Mouse (Mus musculus) ES-E14 (cell line): ENCODE measurements around the gene Ccdc182. TPM values are rescaled to one million over a fixed set of nuclear protein-coding genes. Genes with fewer than 3 reads are reported as not detected.
A peak's percentile ranks its signal among the peaks of the same experiment; 100 is the strongest.

ENCODE experiments used
- DNase-seq: peaks from one replicate; pipeline ENCODE4 v3.0.0-alpha.2; 2013; ENCODE audit warnings: low read depth, low spot score
- H3K27ac ChIP-seq: 2 replicates; pipeline ENCODE4 v1.5.1; 2012; ENCODE audit warnings: low read depth, mild to moderate bottlenecking, low read length, moderate library complexity, mixed read lengths; ENCODE audit not compliant: poor library complexity, insufficient read depth, severe bottlenecking
- H3K36me3 ChIP-seq: 2 replicates; pipeline ENCODE4 v1.6.1; 2012; ENCODE audit warnings: mild to moderate bottlenecking, low read length, moderate library complexity, mixed read lengths; ENCODE audit not compliant: control insufficient read depth, poor library complexity, insufficient read depth, severe bottlenecking
- H3K4me1 ChIP-seq, 2 experiments: fragments of 150-350 bp in 1 of 2; sonication (generic) in 1 of 2; 2 replicates each; pipeline ENCODE4 v1.6.1; 2012; ENCODE audit warnings: low read length in 2 of 2, mild to moderate bottlenecking in 1 of 2, mixed read lengths in 1 of 2; ENCODE audit not compliant: control insufficient read depth in 2 of 2, insufficient read depth in 2 of 2, poor library complexity in 1 of 2
- H3K4me3 ChIP-seq, 2 experiments: fragments of 150-350 bp in 1 of 2; sonication (generic) in 1 of 2; 2 replicates each; pipeline ENCODE4 v1.5.1; 2012; ENCODE audit warnings: low read length in 2 of 2, low read depth in 1 of 2, mild to moderate bottlenecking in 1 of 2, mixed read lengths in 1 of 2; ENCODE audit not compliant: insufficient read depth in 1 of 2, poor library complexity in 1 of 2, severe bottlenecking in 1 of 2
- H3K9ac ChIP-seq: 2 replicates; pipeline ENCODE4 v1.6.1; 2012; ENCODE audit warnings: low read depth, mild to moderate bottlenecking, low read length, mixed read lengths; ENCODE audit not compliant: poor library complexity, insufficient read depth, severe bottlenecking
- H3K9me3 ChIP-seq: fragments of 150-350 bp; sonication (generic); 2 replicates; pipeline ENCODE4 v1.6.1; 2012; ENCODE audit warnings: low read depth, mild to moderate bottlenecking, low read length; ENCODE audit not compliant: control insufficient read depth, insufficient read depth
- CHD2 ChIP-seq: IDR thresholded peaks from 2 replicates; pipeline ENCODE4 v1.6.1; 2014; ENCODE audit warnings: mild to moderate bottlenecking, low read depth, low read length, inconsistent platforms
- HCFC1 ChIP-seq: IDR thresholded peaks from 2 replicates; pipeline ENCODE4 v1.6.1; 2012; ENCODE audit warnings: low read length, inconsistent platforms, borderline replicate concordance; ENCODE audit not compliant: insufficient read depth
- MAFK ChIP-seq: IDR thresholded peaks from 2 replicates; pipeline ENCODE4 v1.6.1; 2014; ENCODE audit warnings: mild to moderate bottlenecking, low read depth, low read length, inconsistent platforms; ENCODE audit not compliant: insufficient read depth
- ZC3H11A ChIP-seq: IDR thresholded peaks from 2 replicates; pipeline ENCODE4 v1.6.1; 2012; ENCODE audit warnings: low read depth, mild to moderate bottlenecking, inconsistent platforms, low read length, borderline replicate concordance
- ZNF384 ChIP-seq: IDR thresholded peaks from 2 replicates; pipeline ENCODE4 v1.6.1; 2012; ENCODE audit warnings: low read depth, low read length, inconsistent platforms
- in situ Hi-C, 2 experiments: fragments of 600-800 bp; cut with MboI; formaldehyde crosslinking; loops; one replicate each; pipeline ENCODE4 v1.15.1; 2025; ENCODE audit warnings: low sequenced_read_pairs in 2 of 2, inconsistent platforms in 1 of 2; ENCODE audit not compliant: unreplicated experiment in 2 of 2
- total RNA-seq: library from RNA; depleted of rRNA; stranded (reverse); fragments of 300-350 nt; gene quantifications from 2 replicates; pipeline ENCODE4 v1.2.3, GENCODE M21; 2012

Ccdc182 gene
- total RNA-seq, 1 experiment, result not detected

GRCm38 (mm10) chr11:88271870-88272269 lies 22.0 kb upstream of the Ccdc182 start:
- TF ChIP-seq CHD2 (no peak), ZC3H11A (no peak), MAFK (no peak), HCFC1 (no peak), ZNF384 (no peak)
- Histone ChIP-seq H3K4me1 (peaks cover 0 to 7% of the 10 kb centered on the region in 2 experiments; a peak in 2 of 4 replicates), H3K9ac (no peak overlapping the region), H3K36me3 (no peaks in the 10 kb centered on the region), H3K27ac (no peak overlapping the region), H3K4me3 (no peak overlapping the region), H3K9me3 (no peaks in the 10 kb centered on the region)
- in situ Hi-C loops, result loop anchor here in 1 of 2 experiments (10.0 kb wide), 1 partner anchor 553 kb away; no protein-coding TSS in a partner anchor
- DNase-seq, result no peak

GRCm38 (mm10) chr11:88274111-88274879 lies 19.6 kb upstream of the Ccdc182 start:
- H3K4me1 ChIP-seq, result peaks cover 0 to 7% of the 10 kb centered on the region in 2 experiments; a peak in 2 of 4 replicates
- H3K36me3 ChIP-seq, result no peaks in the 10 kb centered on the region
- H3K9me3 ChIP-seq, result no peaks in the 10 kb centered on the region
- in situ Hi-C loops, result loop anchor here in 1 of 2 experiments (10.0 kb wide), 1 partner anchor 551 kb away; no protein-coding TSS in a partner anchor
- no peak overlapping the region for H3K4me3 ChIP-seq
- no peak for TF ChIP-seq MAFK
- TF ChIP-seq ZC3H11A, result no peak
- TF ChIP-seq ZNF384, result no peak
- no peak for TF ChIP-seq CHD2
- no peak for TF ChIP-seq HCFC1
- no peak overlapping the region for H3K27ac ChIP-seq
- H3K9ac ChIP-seq, result no peak overlapping the region
- no peak for DNase-seq

GRCm38 (mm10) chr11:88274901-88275498 lies 18.9 kb upstream of the Ccdc182 start:
- Histone ChIP-seq H3K27ac (no peak overlapping the region), H3K4me1 (peaks cover 0 to 7% of the 10 kb centered on the region in 2 experiments; a peak in 2 of 4 replicates), H3K9ac (no peak overlapping the region), H3K4me3 (no peak overlapping the region), H3K36me3 (no peaks in the 10 kb centered on the region), H3K9me3 (no peaks in the 10 kb centered on the region)
- no peak for TF ChIP-seq MAFK
- TF ChIP-seq ZNF384, result peak; percentile 59; the same call in 1 of the 2 replicates
- no peak for DNase-seq
- in situ Hi-C loops, result loop anchor here in 1 of 2 experiments (10.0 kb wide), 1 partner anchor 550 kb away; no protein-coding TSS in a partner anchor

GRCm38 (mm10) chr11:88275949-88276348 lies 17.9 kb upstream of the Ccdc182 start:
- peaks cover 0 to 7% of the 10 kb centered on the region in 2 experiments; a peak in 2 of 4 replicates for H3K4me1 ChIP-seq
- no peak for DNase-seq
- no peak overlapping the region for H3K27ac ChIP-seq
- H3K4me3 ChIP-seq, result no peak overlapping the region
- no peaks in the 10 kb centered on the region for H3K9me3 ChIP-seq
- no peak overlapping the region for H3K9ac ChIP-seq
- TF ChIP-seq HCFC1, result no peak
- TF ChIP-seq CHD2, result no peak
- TF ChIP-seq MAFK, result no peak
- no peak for TF ChIP-seq ZNF384
- no peak for TF ChIP-seq ZC3H11A
- no peaks in the 10 kb centered on the region for H3K36me3 ChIP-seq
- in situ Hi-C loops, result loop anchor here in 1 of 2 experiments (10.0 kb wide), 1 partner anchor 549 kb away; no protein-coding TSS in a partner anchor
